Mouse (Mus musculus): ENCODE results near the gene Cmpk1.
A peak's percentile ranks its signal among the peaks of the same experiment; 100 is the strongest.

Gene Cmpk1

DNA sequence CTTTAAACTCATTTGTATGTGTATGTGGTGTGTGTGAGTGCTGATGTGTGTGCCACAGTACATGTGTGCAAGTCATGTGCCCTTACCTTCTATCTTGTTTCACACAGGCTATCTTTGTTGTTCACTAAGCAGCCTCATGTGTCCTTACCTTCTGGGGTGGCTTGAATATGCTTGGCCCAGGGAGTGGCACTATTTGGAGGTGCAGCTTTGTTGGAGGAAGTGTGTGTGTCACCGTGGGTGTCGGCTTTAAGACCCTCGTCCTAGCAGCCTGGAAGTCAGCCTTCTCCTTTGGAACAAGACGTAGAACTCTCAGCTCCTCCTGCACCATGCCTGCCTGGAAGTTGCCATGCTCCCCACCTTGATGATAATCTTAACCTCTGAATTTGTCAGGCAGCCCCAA lies 40.6 kb downstream of the Cmpk1 start:
- DNase-seq (ENCODE audit: low spot score in 2 of 2), result no peak

DNA sequence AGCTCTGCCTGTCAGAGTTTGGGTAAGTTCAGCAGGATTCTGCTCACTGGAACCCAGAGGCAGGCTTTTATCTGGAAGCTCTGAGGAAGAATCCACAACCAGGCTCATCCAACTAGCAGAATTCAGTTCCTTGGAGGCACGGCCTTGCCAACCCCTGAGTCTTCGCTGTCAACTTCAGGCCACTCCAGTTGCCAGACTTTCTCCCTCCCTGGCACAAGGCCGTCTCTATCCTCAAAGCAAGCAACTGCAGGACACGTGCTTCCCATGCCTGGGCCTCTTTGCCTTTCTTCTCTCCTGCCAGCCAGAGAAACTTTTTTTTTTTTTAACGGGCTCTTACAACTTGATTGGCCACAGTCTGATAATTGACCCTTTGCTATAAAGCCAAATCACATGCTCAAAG lies 42.0 kb downstream of the Cmpk1 start:
- DNase-seq (ENCODE audit: low spot score in 2 of 2), result no peak

- no peak for DNase-seq (ENCODE audit: low spot score in 2 of 2)
Measured at GRCm38 (mm10) chr4:114942583-114942982, 44.5 kb downstream of the Cmpk1 start.

DNA sequence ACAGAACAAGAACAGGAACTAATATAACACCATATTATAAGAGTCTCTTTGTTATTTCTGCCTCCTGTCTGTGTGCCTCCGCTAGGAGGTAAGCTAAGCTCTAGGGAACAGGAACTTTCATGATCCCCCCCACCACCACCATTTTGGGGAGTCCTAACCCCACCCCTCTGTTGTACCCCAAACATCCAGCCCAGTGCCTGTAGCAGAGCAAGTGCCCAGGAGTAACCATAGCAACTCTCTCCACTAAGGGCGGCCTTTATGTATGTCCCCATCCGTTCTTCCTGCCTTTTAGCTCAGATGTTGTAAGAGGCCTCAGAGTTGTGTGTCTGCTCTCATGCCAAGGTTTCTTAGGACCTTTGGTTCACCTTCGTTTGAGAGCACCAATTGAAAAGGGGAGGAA lies 44.9 kb downstream of the Cmpk1 start:
- DNase-seq (ENCODE audit: low spot score in 2 of 2), result no peak

DNA sequence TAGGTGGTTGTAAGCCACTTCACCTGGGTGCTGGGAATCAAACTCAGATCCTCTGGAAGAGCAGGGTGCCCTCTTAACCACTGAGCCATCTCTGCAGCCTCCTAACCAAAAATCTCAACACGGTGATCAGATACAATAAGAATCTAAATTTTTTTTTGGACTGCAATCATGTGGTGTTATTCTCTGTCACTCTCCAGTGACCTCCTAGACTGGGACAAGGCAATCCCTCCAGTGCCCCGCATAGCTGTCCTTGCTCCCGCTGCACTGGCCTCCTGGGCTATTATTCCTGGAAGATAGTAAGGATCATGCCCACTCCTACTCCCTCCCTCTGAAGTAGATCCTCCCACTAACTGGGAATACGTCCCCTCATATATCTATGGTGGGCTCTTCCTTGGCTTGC lies 45.7 kb downstream of the Cmpk1 start:
- DNase-seq (ENCODE audit: low spot score in 2 of 2), result no peak

DNA sequence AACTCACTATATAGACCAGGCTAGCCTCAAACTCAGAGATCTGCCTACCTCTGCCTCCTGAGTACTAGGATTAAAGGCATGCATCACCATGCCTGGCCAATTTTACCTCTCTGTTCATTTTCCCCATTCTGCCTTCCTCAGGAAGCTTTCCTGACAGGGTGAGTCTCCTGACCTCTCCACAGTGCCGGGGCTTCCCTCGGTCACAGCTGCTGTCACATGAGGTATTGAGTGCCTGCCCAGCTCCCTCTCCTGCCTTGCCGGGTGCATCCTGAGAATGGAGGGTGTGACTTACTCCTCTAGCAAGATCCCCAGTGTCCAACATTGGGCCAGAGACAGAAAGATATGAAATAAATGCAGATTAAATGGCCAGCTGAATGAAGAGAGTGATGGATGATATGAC lies 48.8 kb downstream of the Cmpk1 start:
- no peak for DNase-seq (ENCODE audit: low spot score in 2 of 2)

- DNase-seq (ENCODE audit: low spot score in 2 of 2), result no peak
Measured at GRCm38 (mm10) chr4:114937459-114938047, 49.5 kb downstream of the Cmpk1 start.

DNA sequence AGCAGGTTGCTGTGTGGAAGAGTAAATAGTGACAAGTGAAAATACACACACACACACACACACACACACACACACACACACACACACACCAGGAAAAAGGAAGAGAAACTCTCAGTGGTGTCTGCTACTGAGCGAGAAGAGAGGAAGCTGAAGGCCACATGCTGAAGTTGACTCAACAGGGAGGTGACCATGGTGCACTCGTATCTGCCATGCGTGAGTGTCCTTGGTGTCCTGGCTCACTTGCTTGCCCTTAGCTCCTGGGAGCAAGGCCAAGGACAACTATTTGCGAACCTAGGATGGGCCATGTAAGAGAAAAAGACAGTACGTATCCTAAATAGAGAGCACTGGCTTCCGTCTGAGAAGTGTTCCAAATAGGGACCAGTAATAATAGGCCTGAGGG lies 52.9 kb downstream of the Cmpk1 start:
- peak in 1 of 2 experiments; percentile 29 for DNase-seq (ENCODE audit: low spot score in 2 of 2)

DNA sequence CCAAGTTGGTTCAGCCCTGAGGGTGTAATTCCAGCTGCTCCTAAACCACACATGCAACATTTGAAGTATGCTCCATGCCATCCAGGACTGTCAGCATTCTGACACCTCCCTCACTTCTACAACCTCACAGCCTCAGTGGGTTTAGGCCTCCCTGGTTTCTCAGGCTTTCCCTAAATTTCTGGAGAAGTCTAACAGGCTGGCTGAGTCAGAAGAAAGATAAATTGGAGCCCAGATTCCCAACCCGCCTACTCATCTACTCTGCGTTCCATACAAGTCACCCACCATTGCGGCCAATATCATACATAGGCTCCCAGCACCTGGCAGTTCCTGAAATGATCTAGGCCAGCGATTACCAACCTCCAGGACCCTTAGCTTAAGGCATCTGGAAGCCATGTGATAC lies 54.3 kb downstream of the Cmpk1 start:
- DNase-seq (ENCODE audit: low spot score in 2 of 2), result no peak

GRCm38 (mm10) chr4:114929155-114929554 lies 57.9 kb downstream of the Cmpk1 start:
- DNase-seq (ENCODE audit: low spot score in 2 of 2), result no peak

GRCm38 (mm10) chr4:114925917-114926312 lies 61.1 kb downstream of the Cmpk1 start, which contains the start of gene Foxe3:
TSS of gene Foxe3 (minus strand) at chr4:114926013.
- no peak for DNase-seq (ENCODE audit: low spot score in 2 of 2)

GRCm38 (mm10) chr4:114924971-114925916 lies 61.8 kb downstream of the Cmpk1 start:
- no peak for DNase-seq (ENCODE audit: low spot score in 2 of 2)

- DNase-seq (ENCODE audit: low spot score in 2 of 2), result peak in 1 of 2 experiments; percentile 21
Measured at GRCm38 (mm10) chr4:114917091-114917490, 70.0 kb downstream of the Cmpk1 start.

DNA sequence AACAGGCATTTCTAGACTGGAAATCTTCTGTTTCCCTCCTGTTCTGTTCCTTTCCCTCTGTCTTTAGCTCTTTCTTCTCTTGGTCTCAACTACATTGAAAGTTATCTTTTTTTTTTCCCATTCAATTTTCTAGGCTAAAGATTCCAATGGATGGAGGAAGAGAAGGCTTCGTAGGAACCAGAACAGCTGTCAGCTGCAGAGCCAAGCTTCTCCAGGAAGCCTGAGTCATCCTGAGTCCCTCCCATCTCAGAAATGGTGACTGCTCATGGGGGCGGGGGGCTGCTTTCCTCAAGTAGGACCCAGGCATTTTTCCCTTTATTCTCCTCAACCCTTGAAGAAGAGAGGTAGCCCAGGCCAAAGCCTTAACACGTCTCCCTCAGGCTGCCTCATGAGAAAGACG lies 71.0 kb downstream of the Cmpk1 start:
- no peak for DNase-seq (ENCODE audit: low spot score in 2 of 2)

DNA sequence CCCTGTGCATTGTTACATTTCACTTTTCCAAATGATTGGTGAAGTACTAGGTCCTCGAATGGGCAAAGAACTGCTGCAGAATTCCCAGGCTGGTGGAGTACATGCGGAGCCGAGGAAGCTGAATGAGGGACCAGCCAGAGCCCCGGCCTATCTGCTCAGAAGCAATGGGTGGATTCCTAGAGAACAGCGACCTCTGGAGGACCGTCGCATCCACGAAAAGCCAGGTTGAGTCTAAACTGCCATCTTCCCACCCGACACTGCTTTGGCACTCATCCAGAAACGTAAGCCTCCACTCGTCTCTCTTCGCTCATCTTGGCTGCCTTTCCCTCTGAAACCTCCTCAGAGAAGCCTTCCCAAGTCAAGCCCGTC lies 73.5 kb downstream of the Cmpk1 start:
- peak in 1 of 2 experiments; percentile 24 for DNase-seq (ENCODE audit: low spot score in 2 of 2)

DNA sequence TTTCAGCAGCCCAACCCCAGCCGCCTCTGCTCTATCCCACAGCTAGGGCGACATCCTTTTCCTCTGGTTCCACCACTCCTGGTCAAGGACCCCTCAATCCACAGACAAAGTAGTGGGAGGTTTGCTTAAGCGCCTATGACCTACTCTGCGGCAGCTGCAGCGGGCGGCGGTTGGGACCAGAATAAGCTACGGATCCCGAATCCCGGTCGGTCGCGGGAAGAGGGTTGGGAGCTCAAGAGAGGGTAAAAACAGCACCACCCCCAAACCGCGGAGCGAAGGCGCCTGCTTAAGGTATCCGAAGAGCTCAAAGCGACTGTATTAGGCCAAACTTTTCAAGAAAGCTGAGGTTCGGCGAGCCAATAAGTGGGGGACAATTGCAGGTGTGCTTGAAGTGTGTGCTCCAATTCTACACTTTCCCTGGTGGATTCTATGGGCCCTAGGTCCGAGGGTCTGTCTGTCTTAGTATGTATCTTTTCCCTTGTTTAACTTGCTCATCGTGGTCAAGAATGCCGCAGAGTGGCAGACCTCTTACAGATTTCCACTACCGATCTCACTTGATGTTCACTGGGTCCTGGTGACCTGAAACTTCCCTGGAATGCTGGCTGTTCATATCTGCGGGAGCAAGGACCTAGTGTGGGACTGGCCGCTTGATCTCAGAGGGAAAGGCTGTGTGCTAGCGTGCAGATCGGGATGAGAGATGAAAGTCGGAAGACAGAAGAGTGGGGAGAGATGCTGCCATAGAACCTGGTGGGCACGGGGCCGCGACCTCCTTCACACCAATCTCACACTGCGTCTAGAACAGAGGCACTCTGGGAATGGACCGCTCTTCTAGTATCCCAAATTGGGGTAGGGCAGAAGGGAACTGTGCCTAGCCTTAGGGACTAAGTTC lies 74.1 kb downstream of the Cmpk1 start:
- DNase-seq (ENCODE audit: low spot score in 2 of 2), result no peak

DNA sequence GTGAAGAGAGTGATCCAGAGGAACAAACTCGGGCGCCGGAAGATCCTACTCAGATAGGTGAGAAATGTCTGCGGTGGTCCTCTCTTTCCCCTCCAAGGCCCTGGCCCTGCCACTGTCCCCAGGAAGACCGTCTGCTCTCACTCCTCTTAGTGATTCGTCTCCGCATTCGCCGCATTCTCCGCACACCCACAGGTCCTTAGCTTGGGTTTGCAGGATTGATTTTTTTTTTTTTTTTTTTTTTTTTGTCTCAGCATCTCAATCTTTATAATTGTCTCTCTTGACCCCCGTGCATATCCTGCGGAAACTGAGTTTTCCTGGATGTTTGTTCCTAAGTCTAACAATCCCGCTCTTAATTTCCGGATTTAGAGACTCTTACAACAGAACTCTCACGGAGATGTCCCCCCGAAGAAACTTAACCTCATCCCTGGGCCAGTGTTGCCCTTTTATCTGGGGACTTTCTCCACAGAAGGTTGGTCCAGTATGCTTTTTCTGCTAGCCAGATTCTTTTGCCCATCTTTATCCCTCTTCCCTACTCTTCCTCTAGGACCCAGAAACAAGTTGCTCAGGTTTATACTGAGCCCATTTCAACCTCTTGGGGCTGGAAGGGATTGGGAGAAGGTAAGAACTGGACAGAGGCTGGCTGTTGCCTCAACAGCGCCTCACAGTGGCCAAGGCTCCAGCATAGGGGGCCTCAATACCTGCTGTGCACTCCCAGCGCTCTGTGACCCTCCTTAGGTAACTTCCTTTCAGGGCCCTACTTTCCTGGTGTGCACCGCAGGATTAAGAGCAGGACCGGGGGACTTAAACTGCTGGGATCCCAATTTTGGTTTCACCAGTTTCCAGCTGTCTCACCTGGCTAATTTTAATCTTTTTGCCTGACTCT lies 77.2 kb downstream of the Cmpk1 start:
- peak; percentile 11 to 25 for DNase-seq (ENCODE audit: low spot score in 2 of 2)
